Mouse (Mus musculus) cerebellum, adult 11 months (tissue): Measurements from ENCODE around the gene Ube2u.

Source experiments
- DNase-seq: peaks from one replicate; pipeline ENCODE4 v3.0.0; 2022

Ube2u gene

GRCm38 (mm10) chr4:100553296-100553695, 74.6 kb downstream of the Ube2u start:
- DNase-seq: no peak

GRCm38 (mm10) chr4:100588236-100589206, 109.9 kb downstream of the Ube2u start:
- peak; percentile 42 for DNase-seq

GRCm38 (mm10) chr4:100595771-100596170, 117.1 kb downstream of the Ube2u start:
- no peak for DNase-seq

- peak; percentile 4 for DNase-seq
Observed at GRCm38 (mm10) chr4:100596630-100597029, 118.0 kb downstream of the Ube2u start.

- DNase-seq: no peak
Observed at GRCm38 (mm10) chr4:100597049-100597448, 118.4 kb downstream of the Ube2u start.
